Mouse (Mus musculus) induced T-regulatory cell, adult 2 months (primary cell): ENCODE measurements around the gene Olfr1219.

Experiments
- DNase-seq: peaks from one replicate; pipeline ENCODE4 v3.0.0-alpha.2; 2012; ENCODE audit warnings: low read depth

The Olfr1219 gene

GRCm38 (mm10) chr2:89083413-89083812 lies at the start of gene Olfr1219:
Olfr1219 (minus strand) TSS chr2:89083513.
- DNase-seq: no peak

- no peak for DNase-seq
Measured at GRCm38 (mm10) chr2:89132954-89133353, 49.6 kb upstream of the Olfr1219 start, which contains the start of gene Olfr1222. Olfr1222 (minus strand) TSS chr2:89133054.

- DNase-seq: no peak
Measured at GRCm38 (mm10) chr2:89117183-89117582, 33.9 kb upstream of the Olfr1219 start, which contains the start of gene Olfr1221. Olfr1221 (minus strand) TSS chr2:89117283.

GRCm38 (mm10) chr2:89106735-89107134 lies 23.4 kb upstream of the Olfr1219 start, which contains the start of gene Olfr1220:
Olfr1220 (minus strand) TSS chr2:89106835.
- DNase-seq: no peak

GRCm38 (mm10) chr2:89105651-89106050 lies 22.3 kb upstream of the Olfr1219 start:
- DNase-seq: no peak

- DNase-seq: no peak
Measured at GRCm38 (mm10) chr2:89093848-89094247, 10.5 kb upstream of the Olfr1219 start.

- DNase-seq: no peak
Measured at GRCm38 (mm10) chr2:89081487-89081886, 1.8 kb downstream of the Olfr1219 start.

- DNase-seq: no peak
Measured at GRCm38 (mm10) chr2:89061087-89061486, 22.2 kb downstream of the Olfr1219 start, which contains the start of gene Olfr1218. Olfr1218 (minus strand) TSS chr2:89061187.

- no peak for DNase-seq
Measured at GRCm38 (mm10) chr2:89031965-89032364, 51.3 kb downstream of the Olfr1219 start, which contains the start of gene Olfr1217. Olfr1217 (minus strand) TSS chr2:89032065.
